Comparison of ENCODE assay signal across 10 mouse cellular contexts in genomic region chr10:41598221-41598620, GRCm38 (mm10).
DNase-seq lines count a peak whose midpoint lies in the region; ATAC-seq and TF ChIP-seq lines count a peak whose summit lies in the region.
"Had no signal": no experiment of that assay in that cellular context is flagged by ENCODE, and none has a peak within 500 bp of the region (broad histone marks: within the 10 kb centered on the region; RNA-seq: fewer than 3 reads in every experiment).

No protein-coding gene starts in this region.

- H3K9ac ChIP-seq in forebrain, embryonic 14.5 days (ENCODE audit: low read length) = no peak overlapping the region

- H3K9me3 ChIP-seq in forebrain, embryonic 14.5 days (replicated peaks; ENCODE audit: control insufficient read depth, low read length) = no peaks in the 10 kb centered on the region

- H3K27ac ChIP-seq in forebrain, embryonic 14.5 days (ENCODE audit: low read depth, low read length) = no peak overlapping the region

- no peak for DNase-seq in cerebellum, postnatal 4 days (ENCODE audit: low spot score in 2 of 2)
- DNase-seq in brain, embryonic 14.5 days (ENCODE audit: low read depth) = peak; percentile 22
- DNase-seq in gastrocnemius, postnatal 14 days = peak; percentile 26
- peak; percentile 12 to 19 for DNase-seq in heart, postnatal 36 days
- no peak for DNase-seq in kidney, postnatal 36 days
- no peak for DNase-seq in urinary bladder, adult 18-20 months (ENCODE audit: low spot score in 2 of 2)
- DNase-seq in forebrain, embryonic 14.5 days (ENCODE audit: low spot score) = no peak
- DNase-seq: lung, postnatal 14 days had no signal

- peak; percentile 78 for ATAC-seq in cerebellum, adult (ENCODE audit: insufficient number of reproducible peaks, low FRiP score, low TSS enrichment)
- ATAC-seq in forebrain, embryonic 14.5 days = no peak
- ATAC-seq: hindbrain, embryonic 16.5 days had no signal

- 0 out of 2 replicates have a peak, but pooled peaks cover 2% of the 10 kb centered on the region for H3K4me1 ChIP-seq in forebrain, embryonic 14.5 days (ENCODE audit: control insufficient read depth, insufficient read depth, low read length)

- H3K36me3 ChIP-seq in forebrain, embryonic 14.5 days (ENCODE audit: control insufficient read depth, insufficient read depth, low read length) = no peaks in the 10 kb centered on the region

- H3K27me3 ChIP-seq in forebrain, embryonic 14.5 days (replicated peaks; ENCODE audit: control insufficient read depth, insufficient read depth, low read length) = no peaks in the 10 kb centered on the region

- no peak for TF ChIP-seq CTCF in brain, embryonic 14.5 days (IDR thresholded peaks at IDR 0.05; ENCODE audit: borderline replicate concordance, extremely low read depth, insufficient read depth, insufficient read length)

- intact Hi-C loops in gastrocnemius, postnatal 14 days (cut with DNase I; ENCODE audit: low total_unique reads) = no loop called here
- intact Hi-C loops in heart, postnatal 36 days (cut with DNase I) = no loop called here

- no peak overlapping the region for H3K4me2 ChIP-seq in forebrain, embryonic 14.5 days (ENCODE audit: low read length)

- no peak for TF ChIP-seq POLR2A in brain, embryonic 14.5 days (IDR thresholded peaks at IDR 0.05; ENCODE audit: borderline replicate concordance, extremely low read depth, insufficient read depth, insufficient read length, poor library complexity, severe bottlenecking)

- WGBS in forebrain, embryonic 14.5 days = 50% methylated on average over 9 of the region's 9 CpGs

- H3K4me3 ChIP-seq in forebrain, embryonic 14.5 days (ENCODE audit: low read depth, low read length) = no peak overlapping the region

Comparison
In these comparisons a context has a peak if more than half of its experiments do, and no peak if none do; other contexts are left out.
1. DNase-seq: peak in brain, embryonic 14.5 days (single experiment), gastrocnemius, postnatal 14 days (single experiment) and heart, postnatal 36 days (2 of 2); none in cerebellum, postnatal 4 days (0 of 2), kidney, postnatal 36 days (0 of 2), urinary bladder, adult 18-20 months (0 of 2) and forebrain, embryonic 14.5 days (single experiment).